Mouse (Mus musculus) lung, adult 10 weeks (tissue): ENCODE results near the gene Aebp2. TPM values are rescaled to one million over a fixed set of nuclear protein-coding genes. Genes with fewer than 3 reads are reported as not detected.

Source experiments
- polyA plus RNA-seq: library from polyadenylated mRNA; stranded (reverse); fragments of 350-450 nt; fragmentation: Illumina TruSeq; extraction: RNeasy Lipid Tissue Mini Kit (QIAGEN cat#74804); gene quantifications from one replicate; pipeline ENCODE4 v1.2.3, GENCODE M21; 2014; ENCODE audit warnings: low read depth, low replicate concordance; ENCODE audit not compliant: insufficient read depth

Gene Aebp2
- polyA plus RNA-seq = 19.3 TPM

DNA sequence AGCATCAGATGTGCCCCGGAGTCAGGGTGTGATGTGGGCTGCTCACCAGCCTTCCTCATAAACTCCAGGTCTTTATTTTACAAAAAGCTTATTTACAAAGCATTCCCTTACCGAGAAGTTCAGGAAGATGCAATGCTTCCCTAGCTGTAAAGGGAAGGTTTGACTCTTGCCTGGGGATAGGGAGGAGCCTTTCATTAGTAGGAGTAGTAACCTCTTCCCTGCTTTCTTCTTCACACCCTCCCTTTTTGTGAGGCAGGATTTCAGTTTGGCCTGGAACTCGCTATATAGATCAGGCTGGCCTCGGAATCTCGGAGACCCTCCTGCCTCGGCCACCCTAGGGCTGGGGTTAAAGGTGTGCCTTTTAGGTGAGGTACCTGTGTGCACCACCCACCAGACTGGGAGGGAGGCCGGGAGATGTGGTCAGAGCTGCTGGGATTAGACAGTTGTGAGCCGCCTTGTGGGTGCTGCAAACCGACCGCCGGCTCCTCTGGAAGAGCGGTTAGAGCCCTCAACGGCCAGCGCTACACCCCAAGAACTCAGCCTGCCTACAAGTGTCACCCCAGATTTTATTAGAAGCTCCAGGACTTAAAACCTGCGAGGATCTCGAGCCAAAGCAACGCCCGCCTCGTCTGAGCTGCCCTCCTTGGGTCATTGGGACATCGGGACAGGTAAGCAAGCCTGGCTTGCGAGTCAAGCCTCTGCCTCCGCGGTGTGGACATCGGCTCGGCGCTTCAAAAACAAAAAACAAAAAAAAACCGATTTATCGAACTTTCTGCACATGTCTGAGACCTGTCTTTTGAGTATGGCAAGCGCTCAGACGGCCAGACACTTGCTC lies at the start of gene Aebp2:
TSS of gene Aebp2 (plus strand) at position 273 of the 835 bp plus-strand sequence.

Other genes with a start within 250 kb of the Aebp2 start
- 10.9 TPM for gene Plekha5, start 198.6 kb upstream of the Aebp2 start, polyA plus RNA-seq
- not detected for gene Gm11077, start 106.6 kb downstream of the Aebp2 start, polyA plus RNA-seq